In the genomic region with DNA sequence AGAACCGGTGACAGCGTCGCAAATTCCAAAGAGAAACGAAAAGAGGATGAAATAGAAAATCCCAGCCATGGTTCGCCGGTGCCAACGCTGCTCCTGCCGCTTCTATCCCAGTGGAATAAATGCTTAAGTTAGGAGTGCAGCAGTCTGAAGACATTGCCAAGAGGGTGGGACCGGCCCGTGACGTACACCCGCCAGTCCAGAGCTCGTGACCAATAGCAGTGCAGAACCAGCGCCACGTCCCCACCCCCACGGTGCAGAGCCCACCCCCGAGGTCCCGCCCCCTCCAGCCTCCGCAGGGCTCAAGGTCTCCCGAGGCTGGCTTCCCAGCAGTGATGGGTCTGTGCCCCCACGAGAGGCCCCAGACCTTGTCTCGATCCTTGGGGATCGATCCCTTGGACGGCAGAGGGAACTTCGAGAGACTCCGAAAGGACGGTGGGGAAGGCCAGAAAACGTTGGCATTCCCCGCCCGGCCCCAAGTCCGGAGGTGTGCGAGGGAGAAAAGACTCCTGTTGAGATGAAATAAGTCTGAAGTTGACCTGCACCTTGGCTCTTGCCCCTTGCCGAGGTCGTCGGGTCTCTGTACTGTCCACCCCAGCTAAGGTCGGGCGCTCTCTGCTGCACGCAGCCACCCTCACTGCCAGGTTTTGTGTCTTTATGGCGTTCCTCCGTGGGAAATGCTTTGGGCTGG, we compare ENCODE assay signal across 8 mouse cellular contexts. TPM values are rescaled to one million over a fixed set of nuclear protein-coding genes. Genes with fewer than 3 reads are reported as not detected.
DNase-seq lines count a peak whose midpoint lies in the region; ATAC-seq lines count a peak whose summit lies in the region.

TSS of gene Epha4 (minus strand) at position 126 of the 688 bp plus-strand sequence.

- H3K4me3 ChIP-seq in hindbrain, embryonic 11.5 days (ENCODE audit: low read depth, low read length) = peak within 1 kb of the TSS; percentile 76
- peak within 1 kb of the TSS; percentile 61 for H3K4me3 ChIP-seq in lung, embryonic 16.5 days (ENCODE audit: low read length)

- H3K36me3 ChIP-seq in hindbrain, embryonic 11.5 days (ENCODE audit: control insufficient read depth, insufficient read depth, low read length) = no peaks in the 10 kb centered on the region
- H3K36me3 ChIP-seq in lung, embryonic 16.5 days (ENCODE audit: control insufficient read depth, insufficient read depth, low read length) = no peaks in the 10 kb centered on the region

- no peaks in the 10 kb centered on the region; the same call in 1 of the 2 replicates for H3K4me1 ChIP-seq in hindbrain, embryonic 11.5 days (replicated peaks; ENCODE audit: control insufficient read depth, insufficient read depth, low read length)
- H3K4me1 ChIP-seq in lung, embryonic 16.5 days (replicated peaks; ENCODE audit: control insufficient read depth, insufficient read depth, low read length) = peaks cover 17% of the 10 kb centered on the region

- H3K9me3 ChIP-seq in hindbrain, embryonic 11.5 days (ENCODE audit: control insufficient read depth, low read length) = no peaks in the 10 kb centered on the region
- H3K9me3 ChIP-seq in lung, embryonic 16.5 days (ENCODE audit: control insufficient read depth, low read length) = no peaks in the 10 kb centered on the region

- peak; percentile 68 for DNase-seq in WW6 (ENCODE audit: low read depth, low spot score)
- DNase-seq in cerebellum, postnatal 10 days = peak; percentile 87 to 91
- DNase-seq in frontal cortex, postnatal 14 days (ENCODE audit: low spot score in 2 of 2) = peak; percentile 86 to 91
- peak; percentile 88 for DNase-seq in hindbrain, embryonic 11.5 days (ENCODE audit: low spot score)
- peak; percentile 90 to 97 for DNase-seq in layer of hippocampus, postnatal 14 days (ENCODE audit: low spot score in 2 of 2)
- DNase-seq in retina, embryonic 14.5 days (ENCODE audit: low spot score) = peak; percentile 89
- DNase-seq in urinary bladder, postnatal 36 days (ENCODE audit: low spot score in 2 of 2) = peak; percentile 87 to 90

- H3K4me2 ChIP-seq in hindbrain, embryonic 11.5 days (replicated peaks; ENCODE audit: low read depth, low read length) = peak within 1 kb of the TSS; percentile 93
- peak within 1 kb of the TSS; percentile 93 for H3K4me2 ChIP-seq in lung, embryonic 16.5 days (ENCODE audit: low read depth, low read length)

- ATAC-seq in hindbrain, embryonic 11.5 days (ENCODE audit: low FRiP score) = peak; percentile 92
- ATAC-seq in lung, embryonic 16.5 days (ENCODE audit: low read depth) = peak; percentile 96

- under 1% methylated on average over 40 of the region's 40 CpGs for WGBS in hindbrain, embryonic 11.5 days
- WGBS in lung, embryonic 16.5 days = under 1% methylated on average over 40 of the region's 40 CpGs

- peak within 1 kb of the TSS; percentile 85 for H3K27ac ChIP-seq in hindbrain, embryonic 11.5 days (ENCODE audit: low read depth, low read length)
- peak within 1 kb of the TSS; percentile 80 for H3K27ac ChIP-seq in lung, embryonic 16.5 days (ENCODE audit: low read length)

- peak within 1 kb of the TSS; percentile 66 for H3K9ac ChIP-seq in hindbrain, embryonic 11.5 days (ENCODE audit: low read depth, low read length)
- peak within 1 kb of the TSS; percentile 76 for H3K9ac ChIP-seq in lung, embryonic 16.5 days (ENCODE audit: low read length)

- H3K27me3 ChIP-seq in hindbrain, embryonic 11.5 days (ENCODE audit: control insufficient read depth, insufficient read depth, low read length) = no peaks in the 10 kb centered on the region; the same call in 1 of the 2 replicates
- peaks cover 6% of the 10 kb centered on the region; the same call in 1 of the 2 replicates for H3K27me3 ChIP-seq in lung, embryonic 16.5 days (ENCODE audit: control insufficient read depth, insufficient read depth, low read depth, low read length)

RNA-seq across cellular contexts. Expression of gene Epha4, which starts in this region (rescaled TPM):
- 25.9 and 28.0 TPM in 2 replicates for polyA plus RNA-seq in hindbrain, embryonic 11.5 days (2014; fragmentation: Nextera tagmentation; extraction: Ambion mirVana)
- total RNA-seq in layer of hippocampus, postnatal 14 days (2021) = 100 to 1,000 TPM; 348 to 361 TPM
- 13.8 and 17.3 TPM in 2 replicates for polyA plus RNA-seq in lung, embryonic 16.5 days (2015; fragmentation: Nextera tagmentation; extraction: Ambion mirVana)

Comparison
In these comparisons a context has a peak if more than half of its experiments do, and no peak if none do; other contexts are left out.
1. Peak in every context shown above with its lines: DNase-seq, ATAC-seq, H3K4me3 ChIP-seq and H3K27ac ChIP-seq.